In the genomic region with DNA sequence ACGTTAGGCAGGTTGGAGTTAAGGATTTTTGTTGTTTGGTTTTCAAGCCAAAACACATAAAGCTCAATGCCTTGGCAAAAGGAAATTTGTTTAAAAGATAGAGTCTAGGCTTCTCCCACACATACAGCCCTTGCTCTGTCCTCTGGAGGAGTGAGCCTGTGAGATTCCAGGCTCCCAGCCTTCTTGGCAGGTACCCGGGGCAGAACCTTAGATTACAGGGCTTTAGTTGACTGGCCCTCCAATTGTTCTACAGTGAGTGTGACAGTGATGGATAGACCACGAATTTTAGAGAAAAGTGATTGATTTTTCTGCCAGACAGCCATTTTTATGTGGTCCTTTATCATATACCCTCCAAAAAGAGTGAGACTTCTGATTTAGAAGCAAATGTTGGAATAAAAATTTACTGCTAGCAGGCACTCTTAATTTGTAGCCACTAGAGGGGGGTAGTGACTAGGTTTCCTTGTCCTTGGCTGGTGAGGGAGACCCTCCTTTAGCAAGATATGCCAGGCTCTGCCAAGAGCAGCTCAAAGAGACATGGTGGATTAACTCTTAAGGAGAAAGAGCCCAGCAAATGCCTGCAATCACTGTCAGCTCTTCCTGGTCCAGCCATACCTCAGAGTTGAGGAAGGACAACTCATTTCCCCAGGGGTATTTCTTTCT, we compare ENCODE assay signal across 8 mouse cellular contexts.
DNase-seq lines count a peak whose midpoint lies in the region; ATAC-seq and TF ChIP-seq lines count a peak whose summit lies in the region.

No protein-coding gene starts in this region.

- intact Hi-C loops in heart, adult 2 months (cut with DNase I), result loop anchor here (10.0 kb wide), 1 partner anchor 122 kb away; no protein-coding TSS in a partner anchor
- intact Hi-C loops in gastrocnemius, postnatal 36 days (cut with DNase I), result no loop called here

- no peak overlapping the region for H3K27ac ChIP-seq in heart, adult 2 months
- no peak overlapping the region for H3K27ac ChIP-seq in ES-E14 (ENCODE audit: insufficient read depth, low read depth, low read length, poor library complexity, severe bottlenecking)
- peak overlapping the region; percentile 22; the same call in 1 of the 2 replicates for H3K27ac ChIP-seq in forebrain, embryonic 13.5 days
- no peak overlapping the region for H3K27ac ChIP-seq in layer of hippocampus, adult 2 months
- H3K27ac ChIP-seq in midbrain, embryonic 13.5 days, result no peak overlapping the region

- H3K4me3 ChIP-seq in heart, adult 2 months, result no peak overlapping the region
- no peak overlapping the region for H3K4me3 ChIP-seq in ES-E14 (ENCODE audit: insufficient read depth in 1 of 2, low read depth in 1 of 2, low read length in 2 of 2, poor library complexity in 1 of 2, severe bottlenecking in 1 of 2)
- no peak overlapping the region for H3K4me3 ChIP-seq in forebrain, embryonic 13.5 days
- H3K4me3 ChIP-seq in layer of hippocampus, adult 2 months, result no peak overlapping the region
- no peak overlapping the region for H3K4me3 ChIP-seq in midbrain, embryonic 13.5 days (replicated peaks)

- peak; percentile 83 for ATAC-seq in forebrain, embryonic 13.5 days
- ATAC-seq in midbrain, embryonic 13.5 days, result peak; percentile 90

- H3K36me3 ChIP-seq in heart, adult 2 months (ENCODE audit: control insufficient read depth, insufficient read depth, low read length), result no peaks in the 10 kb centered on the region
- H3K36me3 ChIP-seq in ES-E14 (ENCODE audit: control insufficient read depth, insufficient read depth, low read length, poor library complexity, severe bottlenecking), result no peaks in the 10 kb centered on the region
- no peaks in the 10 kb centered on the region for H3K36me3 ChIP-seq in forebrain, embryonic 13.5 days (ENCODE audit: poor library complexity, severe bottlenecking)
- no peaks in the 10 kb centered on the region for H3K36me3 ChIP-seq in midbrain, embryonic 13.5 days

- no peak for TF ChIP-seq EP300 in heart, adult 2 months (IDR thresholded peaks at IDR 0.05; ENCODE audit: insufficient read depth, low read depth, low read length)

- H3K4me1 ChIP-seq in heart, adult 2 months (ENCODE audit: control insufficient read depth, insufficient read depth, low read length), result no peaks in the 10 kb centered on the region; the same call in 1 of the 2 replicates
- no peaks in the 10 kb centered on the region for H3K4me1 ChIP-seq in ES-E14 (ENCODE audit: control insufficient read depth in 2 of 2, insufficient read depth in 2 of 2, low read length in 2 of 2, poor library complexity in 1 of 2)
- peaks cover 22% of the 10 kb centered on the region for H3K4me1 ChIP-seq in forebrain, embryonic 13.5 days
- H3K4me1 ChIP-seq in midbrain, embryonic 13.5 days (replicated peaks), result peaks cover 3% of the 10 kb centered on the region; the same call in 1 of the 2 replicates

- peak; percentile 68 for TF ChIP-seq CTCF in heart, adult 2 months (IDR thresholded peaks at IDR 0.05)
- TF ChIP-seq CTCF in layer of hippocampus, adult 2 months (conservative IDR thresholded peaks at IDR 0.05), result peak; percentile 89

- 27% methylated on average over 3 of the region's 3 CpGs for WGBS in heart, adult 2 months
- 42% methylated on average over 3 of the region's 3 CpGs for WGBS in forebrain, embryonic 13.5 days
- WGBS in midbrain, embryonic 13.5 days, result 47% methylated on average over 3 of the region's 3 CpGs

- no peaks in the 10 kb centered on the region for H3K9me3 ChIP-seq in ES-E14 (ENCODE audit: control insufficient read depth, insufficient read depth, low read depth, low read length)
- no peaks in the 10 kb centered on the region for H3K9me3 ChIP-seq in forebrain, embryonic 13.5 days (replicated peaks)
- H3K9me3 ChIP-seq in midbrain, embryonic 13.5 days, result no peaks in the 10 kb centered on the region

- H3K9ac ChIP-seq in heart, adult 2 months (ENCODE audit: low read depth, low read length), result no peak overlapping the region
- H3K9ac ChIP-seq in ES-E14 (ENCODE audit: insufficient read depth, low read depth, low read length, poor library complexity, severe bottlenecking), result no peak overlapping the region
- no peak overlapping the region for H3K9ac ChIP-seq in forebrain, embryonic 13.5 days
- no peak overlapping the region for H3K9ac ChIP-seq in midbrain, embryonic 13.5 days (replicated peaks)

- H3K4me2 ChIP-seq in forebrain, embryonic 13.5 days, result no peak overlapping the region
- H3K4me2 ChIP-seq in midbrain, embryonic 13.5 days (replicated peaks), result no peak overlapping the region

- no peak for TF ChIP-seq POLR2A in heart, adult 2 months (IDR thresholded peaks at IDR 0.05; ENCODE audit: insufficient read depth, low read depth, low read length)

- in situ Hi-C loops in ES-E14 (cut with MboI; ENCODE audit: low sequenced_read_pairs in 2 of 2, unreplicated experiment in 2 of 2), result no loop called here

- no peak for DNase-seq in heart, adult 2 months
- DNase-seq in heart, adult 8-10 months (ENCODE audit: low spot score), result no peak
- peak; percentile 21 for DNase-seq in ES-E14 (ENCODE audit: low read depth, low spot score)
- DNase-seq in layer of hippocampus, adult 2 months (ENCODE audit: low spot score in 2 of 2), result peak; percentile 58 to 63
- DNase-seq in gastrocnemius, postnatal 36 days, result no peak
- no peak for DNase-seq in gastrocnemius, postnatal 4 days (ENCODE audit: low spot score in 2 of 2)

- no peaks in the 10 kb centered on the region for H3K79me2 ChIP-seq in heart, adult 2 months (replicated peaks; ENCODE audit: control insufficient read depth, insufficient read depth, low read length)

- no peaks in the 10 kb centered on the region for H3K27me3 ChIP-seq in heart, adult 2 months (ENCODE audit: control insufficient read depth, insufficient read depth, low read length)
- no peaks in the 10 kb centered on the region for H3K27me3 ChIP-seq in forebrain, embryonic 13.5 days
- H3K27me3 ChIP-seq in midbrain, embryonic 13.5 days, result no peaks in the 10 kb centered on the region

TF ChIP-seq in ES-E14, 5 proteins besides CTCF, POLR2A, EP300 and RAD21:
- TF ChIP-seq HCFC1 (IDR thresholded peaks at IDR 0.05; ENCODE audit: borderline replicate concordance, insufficient read depth, low read length) (no peak), ZC3H11A (IDR thresholded peaks at IDR 0.05; ENCODE audit: borderline replicate concordance, low read depth, low read length) (peak; percentile 51; the same call in 1 of the 2 replicates), MAFK (IDR thresholded peaks at IDR 0.05; ENCODE audit: insufficient read depth, low read depth, low read length) (no peak), ZNF384 (IDR thresholded peaks at IDR 0.05; ENCODE audit: low read depth, low read length) (no peak)

Comparison
In these comparisons a context has a peak if more than half of its experiments do, and no peak if none do; other contexts are left out.
1. DNase-seq: peak in ES-E14 (single experiment) and layer of hippocampus, adult 2 months (2 of 2); none in heart, adult 2 months (0 of 2), heart, adult 8-10 months (single experiment), gastrocnemius, postnatal 36 days (0 of 2) and gastrocnemius, postnatal 4 days (0 of 2).